Mouse (Mus musculus): ENCODE results near the gene Speer4b. TPM values are rescaled to one million over a fixed set of nuclear protein-coding genes. Genes with fewer than 3 reads are reported as not detected.
"Not testable (repeated sequence)": the region's sequence is repeated elsewhere in the genome, so short reads cannot be mapped to it uniquely, and the experiment has no call there.

Gene Speer4b
- total RNA-seq (2021): not detected
- long read RNA-seq, experiment 1: 0 reads
- long read RNA-seq, experiment 2: 0 reads

- intact Hi-C loops (cut with DNase I); DNase-seq: not testable (repeated sequence)
Measured at GRCm38 (mm10) chr5:27501338-27501737, at the start of gene Speer4b. Gene Speer4b, minus strand, starts transcription at chr5:27501438.

GRCm38 (mm10) chr5:27549291-27549690 lies 48.1 kb upstream of the Speer4b start:
- intact Hi-C loops (cut with DNase I): no loop called here
- no peak for DNase-seq

- intact Hi-C loops (cut with DNase I): no loop called here
- no peak for DNase-seq
Measured at GRCm38 (mm10) chr5:27544816-27545270, 43.6 kb upstream of the Speer4b start.

GRCm38 (mm10) chr5:27526906-27527305 lies 25.7 kb upstream of the Speer4b start:
- intact Hi-C loops (cut with DNase I): no loop called here
- DNase-seq: no peak

- intact Hi-C loops (cut with DNase I): no loop called here
- no peak for DNase-seq
Measured at GRCm38 (mm10) chr5:27518716-27519115, 17.5 kb upstream of the Speer4b start.

- intact Hi-C loops (cut with DNase I): no loop called here
Measured at GRCm38 (mm10) chr5:27490942-27491341, 10.3 kb downstream of the Speer4b start.

GRCm38 (mm10) chr5:27486138-27486537 lies 15.1 kb downstream of the Speer4b start:
- no peak for DNase-seq
- intact Hi-C loops (cut with DNase I): no loop called here

More at GRCm38 (mm10) chr5:27490942-27491341, 10.3 kb downstream of the Speer4b start:
- DNase-seq: no peak

- DNase-seq: no peak
- intact Hi-C loops (cut with DNase I): no loop called here
Measured at GRCm38 (mm10) chr5:27481706-27482105, 19.5 kb downstream of the Speer4b start.

- intact Hi-C loops (cut with DNase I): no loop called here
- no peak for DNase-seq
Measured at GRCm38 (mm10) chr5:27474964-27475465, 26.2 kb downstream of the Speer4b start.

- DNase-seq: no peak
- intact Hi-C loops (cut with DNase I): no loop called here
Measured at GRCm38 (mm10) chr5:27457686-27458085, 43.6 kb downstream of the Speer4b start.

- intact Hi-C loops (cut with DNase I): no loop called here
- DNase-seq: no peak
Measured at GRCm38 (mm10) chr5:27456981-27457380, 44.3 kb downstream of the Speer4b start.

GRCm38 (mm10) chr5:27454386-27454785 lies 46.9 kb downstream of the Speer4b start:
- intact Hi-C loops (cut with DNase I): no loop called here
- no peak for DNase-seq

GRCm38 (mm10) chr5:27453201-27453845 lies 47.9 kb downstream of the Speer4b start:
- intact Hi-C loops (cut with DNase I): no loop called here

More at GRCm38 (mm10) chr5:27453201-27453845, 47.9 kb downstream of the Speer4b start:
- DNase-seq: no peak

Measured in gastrocnemius, postnatal 36 days (tissue).